Mouse (Mus musculus) heart, adult 2 months (tissue): ENCODE data around the gene Sstr4. TPM values are rescaled to one million over a fixed set of nuclear protein-coding genes. Genes with fewer than 3 reads are reported as not detected.

ENCODE experiments used
- DNase-seq, 2 experiments: peaks; one replicate each; pipeline ENCODE4 v3.0.0; 2021
- H3K27ac ChIP-seq: fragments of 200-600 bp; 2 replicates; pipeline ENCODE4 v1.8.1; 2022
- H3K27me3 ChIP-seq: fragments of 200-500 bp; 2 replicates; pipeline ENCODE4 v1.6.1; 2012; ENCODE audit warnings: mild to moderate bottlenecking, low read length, inconsistent platforms, mixed read lengths; ENCODE audit not compliant: control insufficient read depth, insufficient read depth
- H3K36me3 ChIP-seq: fragments of 200-500 bp; 2 replicates; pipeline ENCODE4 v1.6.1; 2012; ENCODE audit warnings: low read length, inconsistent platforms; ENCODE audit not compliant: control insufficient read depth, insufficient read depth
- H3K4me1 ChIP-seq: fragments of 200-500 bp; 2 replicates; pipeline ENCODE4 v1.6.1; 2011; ENCODE audit warnings: low read length; ENCODE audit not compliant: control insufficient read depth, insufficient read depth
- H3K4me3 ChIP-seq: fragments of 200-600 bp; 2 replicates; pipeline ENCODE4 v1.8.1; 2022
- H3K79me2 ChIP-seq: fragments of 200-500 bp; replicated peaks from 2 replicates; pipeline ENCODE4 v1.6.1; 2012; ENCODE audit warnings: mild to moderate bottlenecking, inconsistent platforms, low read length, moderate library complexity, mixed read lengths; ENCODE audit not compliant: control insufficient read depth, insufficient read depth
- H3K9ac ChIP-seq: fragments of 200-500 bp; 2 replicates; pipeline ENCODE4 v1.6.1; 2012; ENCODE audit warnings: low read depth, mild to moderate bottlenecking, control low read depth, inconsistent platforms, low read length, mixed read lengths
- CTCF ChIP-seq: fragments of 200-600 bp; IDR thresholded peaks from 2 replicates; pipeline ENCODE4 v1.8.1; 2022; ENCODE audit warnings: antibody characterized with exemption, mild to moderate bottlenecking, moderate library complexity
- EP300 ChIP-seq: fragments of 200-500 bp; IDR thresholded peaks from 2 replicates; pipeline ENCODE4 v1.6.1; 2011; ENCODE audit warnings: low read depth, low read length, control low read depth; ENCODE audit not compliant: insufficient read depth
- POLR2A ChIP-seq: fragments of 200-500 bp; IDR thresholded peaks from 2 replicates; pipeline ENCODE4 v1.6.1; 2011; ENCODE audit warnings: mild to moderate bottlenecking, low read depth, low read length, control low read depth; ENCODE audit not compliant: insufficient read depth
- WGBS: fragments of 180-500 bp; shearing (Covaris S2); methylation state at CpG from one replicate; pipeline ENCODE4 v1.1.7; 2018; 5-methylcytosine and 5-hydroxymethylcytosine counted together
- intact Hi-C: fragments of 180-260 bp; cut with DNase I; formaldehyde crosslinking; loops from one replicate; pipeline ENCODE4 v1.15.1; 2025
- polyA plus RNA-seq: library from polyadenylated mRNA; depleted of rRNA; stranded (reverse); fragments of >200 nt; gene quantifications from 2 replicates; pipeline ENCODE4 v1.2.3, GENCODE M21; 2012
- total RNA-seq, 2 experiments: library from RNA; stranded (reverse); gene quantifications; 2 replicates each; pipeline ENCODE4 v1.2.3; 2021

The Sstr4 gene
- total and polyA plus RNA-seq, 3 experiments: 1.1 to 2.0 (median 1.4) TPM

GRCm38 (mm10) chr2:148430941-148431340, 35.8 kb downstream of the Sstr4 start:
- Histone ChIP-seq H3K4me1 (peaks cover 8% of the 10 kb centered on the region), H3K36me3 (peaks cover 37% of the 10 kb centered on the region), H3K4me3 (no peak overlapping the region), H3K9ac (no peak overlapping the region), H3K27me3 (no peaks in the 10 kb centered on the region), H3K79me2 (0 out of 2 replicates have a peak, but pooled peaks cover 1% of the 10 kb centered on the region), H3K27ac (no peak overlapping the region)
- DNase-seq: no peak
- 77% methylated on average over 4 of the region's 4 CpGs for WGBS
- intact Hi-C loops: no loop called here
- TF ChIP-seq CTCF (no peak), EP300 (no peak), POLR2A (no peak)

DNA sequence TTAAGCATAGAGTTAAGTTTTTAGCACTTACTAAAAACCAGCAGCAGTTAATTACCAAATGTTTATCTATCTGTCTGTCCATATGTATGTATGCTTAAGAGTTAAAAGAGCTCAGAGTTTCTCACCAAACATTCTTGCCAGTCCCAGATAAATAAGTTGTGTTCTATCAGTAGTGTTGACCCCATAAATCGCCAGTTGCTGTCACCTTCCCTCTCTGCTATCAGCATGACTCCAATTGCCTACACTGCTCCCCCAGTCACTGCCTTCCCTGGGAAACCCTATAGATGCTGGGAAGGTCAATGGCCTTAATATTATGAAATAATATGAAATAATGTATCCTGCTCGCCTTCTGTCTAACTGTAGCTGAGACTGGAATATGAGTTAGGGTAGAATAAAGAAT, 37.2 kb downstream of the Sstr4 start:
- no peak overlapping the region for H3K9ac ChIP-seq
- intact Hi-C loops: no loop called here
- no peaks in the 10 kb centered on the region for H3K27me3 ChIP-seq
- 53% methylated on average over 2 of the region's 2 CpGs for WGBS
- peaks cover 8% of the 10 kb centered on the region for H3K4me1 ChIP-seq
- H3K4me3 ChIP-seq: no peak overlapping the region
- H3K79me2 ChIP-seq: 0 out of 2 replicates have a peak, but pooled peaks cover 1% of the 10 kb centered on the region
- no peak for TF ChIP-seq POLR2A
- no peak for TF ChIP-seq EP300
- no peak for TF ChIP-seq CTCF
- no peak for DNase-seq
- H3K36me3 ChIP-seq: peaks cover 47% of the 10 kb centered on the region
- H3K27ac ChIP-seq: no peak overlapping the region

DNA sequence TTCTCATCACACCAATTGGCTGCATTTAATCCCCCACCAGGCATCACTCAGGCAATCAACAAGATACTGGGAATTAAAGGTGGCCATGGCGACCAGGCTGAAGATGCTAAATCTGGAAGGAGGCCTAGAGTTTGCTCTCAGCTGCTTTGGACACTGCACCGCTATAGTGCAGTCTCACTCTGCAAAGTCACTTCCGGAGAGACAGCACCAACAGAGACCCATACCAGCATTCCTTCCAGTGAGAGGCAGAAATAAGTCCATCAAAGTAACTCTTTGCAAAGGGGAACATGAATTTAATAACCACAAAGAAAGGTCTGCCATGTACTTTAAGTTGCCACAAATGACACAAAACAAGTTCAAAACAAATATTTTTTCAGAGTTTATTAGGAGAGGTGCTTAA, 41.1 kb downstream of the Sstr4 start:
- TF ChIP-seq CTCF (no peak), EP300 (no peak), POLR2A (no peak)
- H3K4me1 ChIP-seq: peaks cover 4% of the 10 kb centered on the region
- H3K4me3 ChIP-seq: peak overlapping the region; percentile 5; the same call in 1 of the 2 replicates
- 0 out of 2 replicates have a peak, but pooled peaks cover 1% of the 10 kb centered on the region for H3K79me2 ChIP-seq
- 32% methylated on average over 3 of the region's 3 CpGs for WGBS
- H3K9ac ChIP-seq: no peak overlapping the region
- intact Hi-C loops: no loop called here
- H3K27me3 ChIP-seq: no peaks in the 10 kb centered on the region
- DNase-seq: no peak
- H3K27ac ChIP-seq: peak overlapping the region; percentile 67
- peaks cover 39% of the 10 kb centered on the region for H3K36me3 ChIP-seq

DNA sequence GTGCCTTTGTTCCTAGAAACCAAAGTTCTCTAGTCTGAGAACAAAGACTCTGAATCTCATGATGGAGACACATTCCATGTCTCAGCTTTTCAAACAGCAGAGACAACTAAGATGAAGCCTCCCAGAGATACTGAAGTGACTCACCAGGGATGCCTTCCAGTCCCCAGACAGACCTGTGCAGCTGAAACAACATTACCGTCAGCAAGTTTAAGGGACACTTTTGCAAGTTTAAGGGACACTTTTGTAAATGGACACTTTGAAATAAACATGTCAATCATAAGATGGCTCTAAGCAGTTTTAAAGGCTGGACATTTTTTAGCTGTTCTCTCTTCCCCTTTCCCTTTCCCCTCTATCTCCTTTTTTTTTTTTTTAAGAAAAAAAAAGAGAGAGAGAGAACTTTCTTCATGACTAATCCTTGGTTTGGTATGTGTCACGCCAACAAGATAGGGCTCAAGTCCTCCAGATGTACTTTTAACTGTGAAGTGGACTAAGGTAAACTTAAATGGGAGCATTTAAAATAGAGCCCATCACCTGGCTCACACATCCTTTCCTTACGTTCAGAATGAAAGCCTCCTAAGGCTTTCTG, 44.6 kb downstream of the Sstr4 start:
- Histone ChIP-seq H3K27ac (peak overlapping the region; percentile 99), H3K4me3 (peak overlapping the region; percentile 66), H3K27me3 (no peaks in the 10 kb centered on the region), H3K4me1 (peaks cover 9% of the 10 kb centered on the region), H3K9ac (peak overlapping the region; percentile 34; the same call in 1 of the 2 replicates), H3K79me2 (no peaks in the 10 kb centered on the region), H3K36me3 (peaks cover 25% of the 10 kb centered on the region)
- 32% methylated on average over 3 of the region's 3 CpGs for WGBS
- no peak for DNase-seq
- intact Hi-C loops: no loop called here
- TF ChIP-seq EP300 (no peak), POLR2A (no peak), CTCF (no peak)

DNA sequence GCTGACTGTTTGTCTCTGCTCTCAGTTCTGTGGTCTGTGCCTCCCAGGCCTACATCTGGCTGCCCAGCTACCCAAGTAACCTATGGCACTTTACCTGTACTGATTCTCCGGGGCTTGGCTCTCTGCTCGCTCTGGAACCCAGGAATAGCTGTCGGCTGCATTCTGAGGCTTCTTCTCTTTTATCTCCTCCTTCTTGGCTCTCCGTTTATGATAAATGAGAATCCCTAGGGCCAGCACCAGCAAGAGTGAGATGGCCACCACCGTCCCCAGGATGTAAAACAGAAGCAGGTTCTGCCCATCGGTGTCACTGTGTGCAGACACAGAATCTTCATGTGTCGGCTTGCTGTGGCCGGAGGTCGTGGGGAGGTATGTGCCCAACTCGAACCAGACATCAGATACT, 46.3 kb downstream of the Sstr4 start:
- TF ChIP-seq CTCF (no peak), EP300 (no peak), POLR2A (no peak)
- DNase-seq: peak in 1 of 2 experiments; percentile 15
- 45% methylated on average over 10 of the region's 10 CpGs for WGBS
- H3K9ac ChIP-seq: peak overlapping the region; percentile 76
- H3K4me3 ChIP-seq: peak overlapping the region; percentile 66
- H3K36me3 ChIP-seq: peaks cover 15% of the 10 kb centered on the region
- H3K4me1 ChIP-seq: peaks cover 9% of the 10 kb centered on the region
- intact Hi-C loops: loop anchor here (1.0 kb wide), 2 partner anchors 35 to 94 kb away; no protein-coding TSS in a partner anchor
- peak overlapping the region; percentile 99 for H3K27ac ChIP-seq
- H3K27me3 ChIP-seq: no peaks in the 10 kb centered on the region
- H3K79me2 ChIP-seq: no peaks in the 10 kb centered on the region

GRCm38 (mm10) chr2:148442172-148442571, 47.0 kb downstream of the Sstr4 start:
- peak overlapping the region; percentile 99 for H3K27ac ChIP-seq
- H3K79me2 ChIP-seq: no peaks in the 10 kb centered on the region
- peak; percentile 40 to 45 for DNase-seq
- H3K4me3 ChIP-seq: peak overlapping the region; percentile 66
- intact Hi-C loops: loop anchor here (2.0 kb wide), 1 partner anchor 37 kb away; no protein-coding TSS in a partner anchor
- no peaks in the 10 kb centered on the region for H3K27me3 ChIP-seq
- no peak for TF ChIP-seq POLR2A
- no peak for TF ChIP-seq EP300
- TF ChIP-seq CTCF: no peak
- peaks cover 10% of the 10 kb centered on the region for H3K4me1 ChIP-seq
- H3K36me3 ChIP-seq: peaks cover 8% of the 10 kb centered on the region
- H3K9ac ChIP-seq: peak overlapping the region; percentile 76
- WGBS: 39% methylated on average over 4 of the region's 4 CpGs
